Mouse (Mus musculus): ENCODE data around the gene Birc5. TPM values are rescaled to one million over a fixed set of nuclear protein-coding genes. Genes with fewer than 3 reads are reported as not detected.

Gene Birc5
- 0.79 TPM for total RNA-seq (2023)

DNA sequence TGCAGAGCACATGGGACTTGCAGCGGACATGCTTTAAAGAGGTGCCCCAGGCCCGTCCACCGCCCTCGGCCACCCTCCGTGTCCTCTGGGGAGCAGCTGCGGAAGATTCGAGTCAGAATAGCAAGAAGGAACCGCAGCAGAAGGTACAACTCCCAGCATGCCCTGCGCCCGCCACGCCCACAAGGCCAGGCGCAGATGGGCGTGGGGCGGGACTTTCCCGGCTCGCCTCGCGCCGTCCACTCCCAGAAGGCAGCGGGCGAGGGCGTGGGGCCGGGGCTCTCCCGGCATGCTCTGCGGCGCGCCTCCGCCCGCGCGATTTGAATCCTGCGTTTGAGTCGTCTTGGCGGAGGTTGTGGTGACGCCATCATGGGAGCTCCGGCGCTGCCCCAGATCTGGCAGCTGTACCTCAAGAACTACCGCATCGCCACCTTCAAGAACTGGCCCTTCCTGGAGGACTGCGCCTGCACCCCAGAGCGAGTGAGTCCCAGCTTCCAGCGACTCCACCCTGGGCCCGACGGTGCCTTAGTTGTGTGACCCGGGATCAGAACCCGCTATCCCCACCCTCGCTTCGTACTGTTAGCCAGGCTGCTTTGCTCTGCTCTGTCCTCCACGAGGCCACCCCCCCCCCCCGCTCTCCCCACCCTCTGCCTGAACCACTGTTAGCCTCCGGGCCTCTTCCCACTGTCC, at the start of gene Birc5:
TSS of gene Birc5 (plus strand) at position 267 of the 687 bp plus-strand sequence.

DNA sequence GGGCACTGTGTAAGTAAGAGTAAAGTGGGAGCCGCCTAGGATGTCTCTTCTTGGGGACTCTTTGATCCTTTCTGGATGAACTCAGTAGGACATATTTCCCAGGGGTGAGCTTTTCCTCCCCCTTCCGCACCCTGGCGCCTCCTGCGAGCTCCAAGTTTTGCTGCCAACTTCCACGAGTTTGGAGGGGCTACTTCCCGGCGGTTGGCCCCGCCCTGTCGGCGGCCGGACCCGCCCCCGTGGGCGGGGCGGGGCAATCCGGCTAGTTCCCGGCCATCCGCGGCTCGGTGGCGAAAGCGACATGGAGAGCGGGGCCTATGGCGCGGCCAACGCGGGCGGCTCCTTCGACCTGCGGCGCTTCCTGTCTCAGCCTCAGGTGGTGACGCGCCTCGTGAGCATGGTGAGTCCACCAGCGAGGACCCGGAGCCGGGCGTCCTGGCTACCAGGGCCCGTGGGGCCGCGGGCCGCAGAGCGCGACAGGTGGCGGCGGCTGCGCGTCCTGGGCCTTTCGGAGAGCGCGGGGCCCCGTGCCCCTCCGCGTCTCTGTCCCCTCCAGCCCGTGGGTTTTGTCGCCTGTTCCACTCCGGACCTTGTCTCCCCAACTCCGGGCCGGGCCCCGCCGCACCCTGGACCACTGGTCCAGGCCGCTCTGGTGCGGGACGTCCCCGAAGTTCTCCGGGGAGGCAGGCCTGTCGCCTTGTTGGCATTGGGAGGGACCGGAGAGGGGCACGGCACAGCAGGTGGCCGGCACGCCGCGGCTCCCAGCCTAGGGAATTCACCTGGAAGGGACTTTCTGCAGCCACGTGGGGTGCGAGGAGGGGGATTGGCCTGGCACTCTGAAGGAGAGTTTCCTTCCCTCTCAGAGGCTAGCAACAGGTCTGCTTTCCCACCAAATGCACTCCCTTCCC, 39.4 kb upstream of the Birc5 start, which contains the start of the genes Gm20708 and Syngr2:
TSS of gene Gm20708 (plus strand) at position 262 of the 905 bp plus-strand sequence.
TSS of gene Syngr2 (plus strand) at position 262 of the 905 bp plus-strand sequence.

DNA sequence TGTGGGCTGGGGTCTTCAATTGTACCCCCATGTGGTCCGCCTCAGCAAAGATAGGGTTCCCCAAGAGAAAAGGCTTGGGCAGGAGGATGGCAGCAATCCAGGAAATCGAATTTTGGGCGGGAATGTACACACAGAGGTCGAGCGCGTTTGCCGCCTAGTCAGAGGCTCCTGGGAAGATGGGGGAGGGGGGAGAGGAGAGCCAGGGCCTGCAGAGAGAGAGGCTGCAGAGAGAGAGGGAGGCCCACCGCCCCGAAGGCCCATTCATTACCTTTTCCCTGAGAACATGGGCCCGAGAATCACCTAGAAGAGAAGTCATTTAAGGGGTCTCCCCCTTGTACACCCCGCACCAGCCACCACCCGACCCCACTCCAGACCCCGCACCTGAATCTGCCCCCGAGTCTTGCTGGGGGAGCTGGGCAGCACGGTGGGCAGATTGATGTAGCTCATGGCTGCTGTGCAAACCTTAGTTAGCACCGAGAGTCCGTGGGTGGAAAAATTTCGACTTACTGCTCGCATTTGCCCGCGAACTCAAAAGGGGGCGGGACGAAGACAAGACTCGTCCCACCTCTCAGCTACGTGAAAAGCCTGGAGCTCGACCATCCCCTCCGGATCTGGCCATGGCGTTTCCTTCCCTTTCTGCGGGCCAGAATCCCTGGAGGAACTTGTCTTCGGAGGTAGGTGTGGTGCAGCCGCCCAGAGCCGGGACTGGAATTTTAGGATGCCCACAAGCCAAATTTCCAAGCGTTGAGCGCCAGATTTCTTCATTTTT, 23.5 kb upstream of the Birc5 start, which contains the start of the genes Afmid and Tk1:
TSS of gene Afmid (plus strand) at position 592 of the 769 bp plus-strand sequence.
TSS of gene Tk1 (minus strand) at position 760 of the 769 bp plus-strand sequence.

DNA sequence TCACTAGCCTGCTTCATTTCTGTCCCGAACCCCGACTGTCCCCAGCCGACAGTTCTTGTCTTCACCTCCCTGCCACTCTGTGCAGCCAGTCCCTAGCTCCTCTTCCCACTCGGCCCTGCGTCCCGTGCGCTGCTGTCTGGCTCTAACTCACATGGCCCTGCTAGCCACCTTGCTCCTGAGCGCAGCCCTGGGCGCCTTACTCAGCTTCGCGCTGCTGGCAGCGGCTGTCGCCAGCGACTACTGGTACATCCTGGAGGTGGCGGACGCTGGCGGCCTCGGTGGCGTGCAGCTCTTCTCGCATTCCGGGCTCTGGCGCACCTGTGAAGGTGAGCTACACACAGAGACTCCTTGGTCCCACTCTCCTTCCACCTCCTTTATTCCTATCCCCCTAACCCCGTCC, 11.6 kb downstream of the Birc5 start, which contains the start of gene Tmem235:
TSS of gene Tmem235 (plus strand) at position 152 of the 400 bp plus-strand sequence.

DNA sequence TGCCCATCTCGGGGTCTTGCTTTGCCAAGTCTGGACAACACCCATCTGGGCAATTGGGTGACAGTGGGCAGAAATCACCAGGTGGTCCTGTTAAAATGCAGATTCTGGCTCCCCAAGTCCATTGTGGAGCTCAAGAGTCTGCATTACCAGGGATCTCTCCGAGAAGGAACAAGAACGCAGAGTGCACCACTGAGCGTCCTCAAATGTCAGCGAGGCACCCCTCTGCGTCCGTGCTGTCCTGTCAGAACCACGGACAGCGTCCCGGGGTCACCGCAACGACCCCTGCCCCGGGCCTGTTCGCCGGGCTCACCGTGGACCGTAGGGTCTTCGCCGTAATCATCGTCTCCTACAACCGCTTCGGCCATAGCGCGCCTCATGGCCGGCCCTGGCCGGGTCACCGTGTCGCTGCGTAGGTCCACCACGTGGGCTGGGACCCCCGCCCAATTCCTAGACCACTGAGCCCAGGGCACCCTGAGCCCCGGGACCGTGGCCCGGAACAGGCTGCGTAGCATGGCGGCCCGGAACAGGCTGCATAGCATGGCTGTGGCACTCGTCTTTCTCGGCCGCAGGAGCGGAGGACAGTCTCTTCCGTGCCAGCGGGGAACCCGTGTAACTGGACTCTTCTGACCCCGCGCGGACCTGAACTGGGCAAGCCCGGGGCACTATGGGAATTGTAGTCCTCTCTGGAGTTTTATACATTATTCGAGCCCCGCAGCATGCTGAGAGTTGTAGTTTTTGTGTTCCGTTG, 24.0 kb downstream of the Birc5 start, which contains the start of gene Tha1:
TSS of gene Tha1 (minus strand) at position 621 of the 748 bp plus-strand sequence.

Other genes with a start within 250 kb of the Birc5 start
- gene Tnrc6c, start 195.0 kb upstream of the Birc5 start, total RNA-seq (2023), result 85.0 TPM
- 81.6 TPM for gene Tmc8, start 67.2 kb upstream of the Birc5 start, total RNA-seq (2023)
- gene Tmc6, start 67.1 kb upstream of the Birc5 start, total RNA-seq (2023), result 226 TPM
- gene 6030468B19Rik, start 51.6 kb upstream of the Birc5 start, total RNA-seq (2023), result not detected
- gene Gm20708, start 39.6 kb upstream of the Birc5 start, total RNA-seq (2023), result 3.6 TPM
- 57.1 TPM for gene Syngr2, start 39.6 kb upstream of the Birc5 start, total RNA-seq (2023)
- 14.5 TPM for gene Afmid, start 23.3 kb upstream of the Birc5 start, total RNA-seq (2023)
- 4.1 TPM for gene Tk1, start 23.2 kb upstream of the Birc5 start, total RNA-seq (2023)
- not detected for gene Tmem235, start 11.5 kb downstream of the Birc5 start, total RNA-seq (2023)
- 9.3 TPM for gene Tha1, start 24.2 kb downstream of the Birc5 start, total RNA-seq (2023)
- gene Socs3, start 120.8 kb downstream of the Birc5 start, total RNA-seq (2023), result 111 TPM
- gene Pgs1, start 137.0 kb downstream of the Birc5 start, total RNA-seq (2023), result 50.2 TPM

All from CD4-positive naive resting alpha-beta T cell, adult 76 days (primary cell).